Comparison of ENCODE assay signal across 18 mouse cellular contexts in the genomic region with DNA sequence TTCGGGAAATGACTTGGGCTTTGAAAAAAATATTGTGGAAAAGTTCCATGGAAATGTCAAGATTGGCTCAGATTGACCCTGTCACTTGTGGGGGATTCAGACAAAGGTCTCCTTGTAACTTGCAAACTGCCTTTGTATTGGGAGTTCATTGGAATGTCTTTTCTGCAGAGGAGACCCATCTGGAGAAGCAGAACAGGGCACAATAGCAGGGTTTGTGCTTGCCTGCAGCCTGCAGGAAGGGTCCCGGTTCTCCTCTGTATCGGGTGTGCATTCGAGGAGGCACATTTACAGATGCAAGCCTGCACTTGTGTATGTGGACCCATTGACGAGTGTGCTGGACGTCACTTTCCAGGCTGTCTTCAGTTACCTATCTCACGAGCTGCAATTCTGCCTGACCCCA. TPM values are rescaled to one million over a fixed set of nuclear protein-coding genes. Genes with fewer than 3 reads are reported as not detected.
DNase-seq lines count a peak whose midpoint lies in the region; ATAC-seq and TF ChIP-seq lines count a peak whose summit lies in the region.
"Had no signal": no experiment of that assay in that cellular context is flagged by ENCODE, and none has a peak within 500 bp of the region (broad histone marks: within the 10 kb centered on the region; RNA-seq: fewer than 3 reads in every experiment).

No protein-coding gene starts in this region.

- no peak overlapping the region for H3K4me2 ChIP-seq in forebrain, postnatal 0 days (ENCODE audit: low read depth)
- no peak overlapping the region for H3K4me2 ChIP-seq in lung, embryonic 16.5 days (ENCODE audit: low read depth, low read length)
- no peak overlapping the region for H3K4me2 ChIP-seq in embryonic facial prominence, embryonic 11.5 days (ENCODE audit: low read depth, low read length)
- no peak overlapping the region for H3K4me2 ChIP-seq in neural tube, embryonic 12.5 days (replicated peaks)
- H3K4me2 ChIP-seq: limb, embryonic 15.5 days had no signal

- H3K9me3 ChIP-seq in forebrain, embryonic 10.5 days, result no peaks in the 10 kb centered on the region
- H3K9me3 ChIP-seq in forebrain, postnatal 0 days (ENCODE audit: low read length), result no peaks in the 10 kb centered on the region
- H3K9me3 ChIP-seq in lung, embryonic 16.5 days (ENCODE audit: control insufficient read depth, low read length), result no peaks in the 10 kb centered on the region
- no peaks in the 10 kb centered on the region for H3K9me3 ChIP-seq in embryonic facial prominence, embryonic 11.5 days (replicated peaks; ENCODE audit: control insufficient read depth, low read length)
- no peaks in the 10 kb centered on the region for H3K9me3 ChIP-seq in neural tube, embryonic 12.5 days
- H3K9me3 ChIP-seq: heart, embryonic 10.5 days; limb, embryonic 15.5 days had no signal

- WGBS in forebrain, embryonic 10.5 days, result 34% methylated on average over 7 of the region's 7 CpGs
- 27% methylated on average over 7 of the region's 7 CpGs for WGBS in forebrain, postnatal 0 days
- 45% methylated on average over 7 of the region's 7 CpGs for WGBS in lung, embryonic 16.5 days
- 81% methylated on average over 7 of the region's 7 CpGs for WGBS in lung, adult 2 months
- WGBS in embryonic facial prominence, embryonic 11.5 days, result 19% methylated on average over 7 of the region's 7 CpGs
- WGBS in neural tube, embryonic 12.5 days, result 23% methylated on average over 7 of the region's 7 CpGs

- no peak overlapping the region for H3K4me3 ChIP-seq in forebrain, embryonic 10.5 days
- H3K4me3 ChIP-seq in forebrain, postnatal 0 days (ENCODE audit: low read depth, low read length), result no peak overlapping the region
- no peak overlapping the region for H3K4me3 ChIP-seq in lung, embryonic 16.5 days (ENCODE audit: low read length)
- H3K4me3 ChIP-seq in lung, adult 2 months (replicated peaks; ENCODE audit: extremely low read depth, low read depth, low read length), result no peak overlapping the region
- no peak overlapping the region for H3K4me3 ChIP-seq in embryonic facial prominence, embryonic 11.5 days (ENCODE audit: low read depth, low read length)
- H3K4me3 ChIP-seq in neural tube, embryonic 12.5 days, result no peak overlapping the region
- H3K4me3 ChIP-seq: heart, embryonic 10.5 days; limb, embryonic 15.5 days had no signal

- H3K9ac ChIP-seq in forebrain, postnatal 0 days, result no peak overlapping the region
- no peak overlapping the region for H3K9ac ChIP-seq in lung, embryonic 16.5 days (ENCODE audit: low read length)
- no peak overlapping the region for H3K9ac ChIP-seq in embryonic facial prominence, embryonic 11.5 days (replicated peaks; ENCODE audit: low read length)
- no peak overlapping the region for H3K9ac ChIP-seq in neural tube, embryonic 12.5 days
- H3K9ac ChIP-seq: limb, embryonic 15.5 days had no signal

- no peak for ATAC-seq in forebrain, postnatal 0 days
- peak; percentile 40; the same call in 1 of the 2 replicates for ATAC-seq in lung, embryonic 16.5 days (ENCODE audit: low read depth)
- peak; percentile 62; the same call in 1 of the 2 replicates for ATAC-seq in embryonic facial prominence, embryonic 11.5 days (replicated peaks; ENCODE audit: insufficient number of reproducible peaks, low FRiP score, low TSS enrichment, low read depth)
- ATAC-seq in neural tube, embryonic 12.5 days (ENCODE audit: low FRiP score, low read depth), result peak; percentile 38; the same call in 1 of the 2 replicates
- ATAC-seq: intestine, postnatal 0 days had no signal

- DNase-seq in forebrain, embryonic 10.5 days (ENCODE audit: extremely low spot score, low spot score), result peak; percentile 37
- no peak for DNase-seq in forebrain, postnatal 0 days
- DNase-seq in lung, adult 2 months, result no peak
- DNase-seq in embryonic facial prominence, embryonic 11.5 days (ENCODE audit: low spot score), result peak; percentile 15
- no peak for DNase-seq in left cerebral cortex, adult 8-10 months (ENCODE audit: low spot score in 2 of 2)
- DNase-seq in spleen, postnatal 10 days (ENCODE audit: low spot score in 2 of 2), result no peak
- DNase-seq: cerebellum, adult 11 months; heart, postnatal 36 days; kidney, postnatal 36 days; layer of hippocampus, postnatal 36 days; lung, postnatal 10 days; thymus, postnatal 36 days had no signal

- H3K36me3 ChIP-seq in forebrain, embryonic 10.5 days (replicated peaks), result no peaks in the 10 kb centered on the region
- H3K36me3 ChIP-seq in forebrain, postnatal 0 days (ENCODE audit: insufficient read depth), result no peaks in the 10 kb centered on the region
- H3K36me3 ChIP-seq in lung, embryonic 16.5 days (ENCODE audit: control insufficient read depth, insufficient read depth, low read length), result no peaks in the 10 kb centered on the region
- no peaks in the 10 kb centered on the region for H3K36me3 ChIP-seq in embryonic facial prominence, embryonic 11.5 days (replicated peaks; ENCODE audit: control insufficient read depth, insufficient read depth, low read depth, low read length)
- H3K36me3 ChIP-seq in neural tube, embryonic 12.5 days, result no peaks in the 10 kb centered on the region
- H3K36me3 ChIP-seq: heart, embryonic 10.5 days; limb, embryonic 15.5 days had no signal

- H3K27me3 ChIP-seq in forebrain, embryonic 10.5 days (ENCODE audit: poor library complexity, severe bottlenecking), result no peaks in the 10 kb centered on the region
- H3K27me3 ChIP-seq in forebrain, postnatal 0 days (ENCODE audit: insufficient read depth, low read length), result no peaks in the 10 kb centered on the region
- H3K27me3 ChIP-seq in lung, embryonic 16.5 days (ENCODE audit: control insufficient read depth, insufficient read depth, low read depth, low read length), result no peaks in the 10 kb centered on the region
- no peaks in the 10 kb centered on the region for H3K27me3 ChIP-seq in embryonic facial prominence, embryonic 11.5 days (ENCODE audit: control insufficient read depth, insufficient read depth, low read length)
- no peaks in the 10 kb centered on the region for H3K27me3 ChIP-seq in neural tube, embryonic 12.5 days (replicated peaks)
- H3K27me3 ChIP-seq: limb, embryonic 15.5 days had no signal

- TF ChIP-seq POLR2A in lung, adult 2 months (IDR thresholded peaks at IDR 0.05; ENCODE audit: borderline replicate concordance, extremely low read depth, low read depth, low read length), result no peak

- peaks cover 17% of the 10 kb centered on the region for H3K4me1 ChIP-seq in forebrain, embryonic 10.5 days
- no peaks in the 10 kb centered on the region for H3K4me1 ChIP-seq in forebrain, postnatal 0 days (ENCODE audit: insufficient read depth)
- peaks cover 12% of the 10 kb centered on the region for H3K4me1 ChIP-seq in lung, embryonic 16.5 days (replicated peaks; ENCODE audit: control insufficient read depth, insufficient read depth, low read length)
- peaks cover 2% of the 10 kb centered on the region for H3K4me1 ChIP-seq in lung, adult 2 months (ENCODE audit: control insufficient read depth, insufficient read depth, low read length)
- H3K4me1 ChIP-seq in embryonic facial prominence, embryonic 11.5 days (ENCODE audit: control insufficient read depth, insufficient read depth, low read length), result no peaks in the 10 kb centered on the region
- no peaks in the 10 kb centered on the region; the same call in 1 of the 2 replicates for H3K4me1 ChIP-seq in neural tube, embryonic 12.5 days

- no peak for TF ChIP-seq CTCF in forebrain, postnatal 0 days (IDR thresholded peaks at IDR 0.05; ENCODE audit: low read depth)
- TF ChIP-seq CTCF in lung, adult 2 months (IDR thresholded peaks at IDR 0.05; ENCODE audit: insufficient read depth, low read length), result no peak

- 0 out of 2 replicates have a peak overlapping the region, but pooled peaks have one; percentile 51 for H3K27ac ChIP-seq in forebrain, embryonic 10.5 days
- H3K27ac ChIP-seq in forebrain, postnatal 0 days (ENCODE audit: low read depth, low read length), result no peak overlapping the region
- H3K27ac ChIP-seq in lung, embryonic 16.5 days (ENCODE audit: low read length), result 0 out of 2 replicates have a peak overlapping the region, but pooled peaks have one; percentile 5
- H3K27ac ChIP-seq in embryonic facial prominence, embryonic 11.5 days (replicated peaks; ENCODE audit: low read depth, low read length), result no peak overlapping the region
- H3K27ac ChIP-seq in neural tube, embryonic 12.5 days, result no peak overlapping the region
- H3K27ac ChIP-seq: heart, embryonic 10.5 days; limb, embryonic 15.5 days had no signal

RNA-seq across cellular contexts. Expression of a gene that starts 56.1 kb away (rescaled TPM):
- polyA plus RNA-seq in forebrain, embryonic 10.5 days (2016; fragmentation: Nextera tagmentation; extraction: Ambion mirVana), result 6.9 and 7.5 TPM in 2 replicates
- 24.0 and 33.0 TPM in 2 replicates for total RNA-seq in forebrain, postnatal 0 days (2014; rRNA removed)
- 17.1 and 19.8 TPM in 2 replicates for polyA plus RNA-seq in forebrain, postnatal 0 days (2015; fragmentation: Nextera tagmentation; extraction: Ambion mirVana)
- 19.6 and 20.9 TPM in 2 replicates for polyA plus RNA-seq in lung, embryonic 16.5 days (2015; fragmentation: Nextera tagmentation; extraction: Ambion mirVana)
- 26.9 and 41.6 TPM in 2 replicates for polyA plus RNA-seq in lung, adult 2 months (2012; rRNA removed)
- 4.3 and 4.7 TPM in 2 replicates for polyA plus RNA-seq in embryonic facial prominence, embryonic 11.5 days (2014; fragmentation: Nextera tagmentation; extraction: Ambion mirVana)
- polyA plus RNA-seq in neural tube, embryonic 12.5 days (2016; fragmentation: Nextera tagmentation; extraction: Ambion mirVana), result 15.2 and 15.7 TPM in 2 replicates
- 10 to 100 TPM; 25.0 to 29.8 (median 27.0) TPM for total RNA-seq in left cerebral cortex, adult 8-10 months (2022)
- total RNA-seq: common myeloid progenitor, adult 5-6 weeks had no signal

Comparison
In these comparisons a context has a peak if more than half of its experiments do, and no peak if none do; other contexts are left out.
1. DNase-seq: peak in forebrain, embryonic 10.5 days (single experiment) and embryonic facial prominence, embryonic 11.5 days (single experiment); none in forebrain, postnatal 0 days (single experiment), lung, adult 2 months (single experiment), left cerebral cortex, adult 8-10 months (0 of 2) and spleen, postnatal 10 days (0 of 2).
2. H3K27ac ChIP-seq: peak in forebrain, embryonic 10.5 days (single experiment) and lung, embryonic 16.5 days (single experiment); none in forebrain, postnatal 0 days (single experiment), embryonic facial prominence, embryonic 11.5 days (single experiment) and neural tube, embryonic 12.5 days (single experiment).